ENCODE assay signal across 17 mouse cellular contexts in genomic region chr16:13158153-13158670, GRCm38 (mm10). TPM values are rescaled to one million over a fixed set of nuclear protein-coding genes. Genes with fewer than 3 reads are reported as not detected.
A peak's percentile ranks its signal among the peaks of the same experiment; 100 is the strongest.
DNase-seq lines count a peak whose midpoint lies in the region; ATAC-seq and TF ChIP-seq lines count a peak whose summit lies in the region.
"Had no signal": no experiment of that assay in that cellular context is flagged by ENCODE, and none has a peak within 500 bp of the region (broad histone marks: within the 10 kb centered on the region; RNA-seq: fewer than 3 reads in every experiment).

No protein-coding gene starts in this region.

- TF ChIP-seq POLR2A in olfactory bulb, adult 2 months (IDR thresholded peaks at IDR 0.05; ENCODE audit: insufficient read depth, low read depth, low read length): no peak

- peak; percentile 39 for TF ChIP-seq CTCF in left cerebral cortex, adult 2 months (IDR thresholded peaks at IDR 0.05)
- TF ChIP-seq CTCF in olfactory bulb, adult 2 months (IDR thresholded peaks at IDR 0.05; ENCODE audit: insufficient read depth, low read depth, low read length): no peak

- intact Hi-C loops in left cerebral cortex, adult 2 months (cut with DNase I): no loop called here

- H3K27ac ChIP-seq in left cerebral cortex, adult 2 months: peak overlapping the region; percentile 73
- peak overlapping the region; percentile 77 for H3K27ac ChIP-seq in olfactory bulb, adult 2 months (ENCODE audit: insufficient read depth, low read depth, low read length)
- H3K27ac ChIP-seq: embryonic facial prominence, embryonic 15.5 days; forebrain, embryonic 13.5 days; heart, embryonic 15.5 days had no signal

- H3K4me3 ChIP-seq in left cerebral cortex, adult 2 months: no peak overlapping the region
- no peak overlapping the region for H3K4me3 ChIP-seq in olfactory bulb, adult 2 months (ENCODE audit: insufficient read depth, low read depth, low read length)
- H3K4me3 ChIP-seq: embryonic facial prominence, embryonic 15.5 days; forebrain, embryonic 13.5 days; heart, embryonic 15.5 days had no signal

- peak; percentile 36; the same call in 1 of the 2 replicates for ATAC-seq in frontal cortex, adult (ENCODE audit: low TSS enrichment)
- ATAC-seq: forebrain, embryonic 13.5 days; hindbrain, embryonic 16.5 days had no signal

- WGBS in olfactory bulb, adult 2 months: 71% methylated on average over 3 of the region's 3 CpGs

- no peak for DNase-seq in frontal cortex, postnatal 14 days (ENCODE audit: low spot score in 2 of 2)
- no peak for DNase-seq in left cerebral cortex, adult 2 months (ENCODE audit: extremely low spot score in 1 of 2, low spot score in 2 of 2)
- DNase-seq in left cerebral cortex, adult 8-10 months (ENCODE audit: low spot score in 2 of 2): no peak
- peak; percentile 33 for DNase-seq in A20 (ENCODE audit: low read depth, low spot score)
- DNase-seq in cerebellum, postnatal 36 days: no peak
- DNase-seq in left cerebral cortex, adult 9 months (ENCODE audit: low spot score in 2 of 2): no peak
- DNase-seq: adrenal gland, adult 8-10 months; cerebellum, postnatal 25 days; gastrocnemius, postnatal 14 days; kidney, postnatal 14 days; layer of hippocampus, postnatal 36 days had no signal

- H3K4me1 ChIP-seq in olfactory bulb, adult 2 months (ENCODE audit: control insufficient read depth, insufficient read depth, low read length): peaks cover 20% of the 10 kb centered on the region

RNA-seq across cellular contexts. Expression of gene Ercc4, which starts 48.7 kb away (rescaled TPM):
- 10 to 100 TPM; 21.3 to 25.8 TPM for total RNA-seq in left cerebral cortex, adult 2 months (2021)
- 10 to 100 TPM; 23.0 to 25.0 (median 23.7) TPM for total RNA-seq in left cerebral cortex, adult 8-10 months (2022)
- polyA plus RNA-seq in olfactory bulb, adult 2 months (2012; ENCODE audit: insufficient read depth, insufficient read length, low replicate concordance, missing spikeins): not detected in 2 replicates
